Mouse (Mus musculus): ENCODE results near the gene Polr2g.

DNA sequence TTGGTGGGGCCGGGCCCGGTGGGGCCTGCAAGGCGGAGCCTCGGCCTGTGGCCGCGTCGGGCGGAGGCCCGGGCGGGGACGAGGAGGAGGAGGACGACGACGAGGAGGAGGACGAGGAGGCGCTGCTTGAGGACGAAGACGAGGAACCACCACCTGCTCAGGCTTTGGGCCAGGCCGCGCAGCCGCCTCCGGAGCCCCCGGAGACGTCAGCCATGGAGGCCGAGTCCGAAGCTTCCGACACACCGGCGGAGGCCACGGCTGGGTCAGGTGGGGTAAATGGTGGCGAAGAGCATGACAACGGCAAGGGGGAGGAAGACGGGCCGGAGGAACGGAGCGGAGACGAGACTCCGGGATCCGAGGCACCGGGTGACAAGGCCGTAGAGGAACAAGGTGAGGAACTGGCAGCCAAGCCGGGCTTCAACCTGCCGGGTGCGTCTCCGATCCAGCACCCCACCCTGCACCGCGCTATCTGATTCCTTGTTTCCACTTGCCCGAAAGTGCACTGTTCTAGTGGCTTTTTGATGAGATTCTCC is 22.1 kb upstream of the Polr2g start:
- TF ChIP-seq CTCF (IDR thresholded peaks at IDR 0.05; ENCODE audit: borderline replicate concordance, insufficient read depth, low read length) (no peak), POLR2A (IDR thresholded peaks at IDR 0.05; ENCODE audit: low read depth, low read length) (no peak)
